Mouse (Mus musculus) erythroblast, embryonic 14.5 days (primary cell): ENCODE measurements around the gene Nrsn2.

Experiments
- GATA1 ChIP-seq: IDR thresholded peaks from 2 replicates; pipeline ENCODE4 v1.6.1; 2012; ENCODE audit warnings: low read length, inconsistent platforms, mixed read lengths
- TAL1 ChIP-seq: IDR thresholded peaks from 3 replicates; pipeline ENCODE4 v1.6.1; 2012; ENCODE audit warnings: low read length, inconsistent platforms, mixed read lengths

DNA sequence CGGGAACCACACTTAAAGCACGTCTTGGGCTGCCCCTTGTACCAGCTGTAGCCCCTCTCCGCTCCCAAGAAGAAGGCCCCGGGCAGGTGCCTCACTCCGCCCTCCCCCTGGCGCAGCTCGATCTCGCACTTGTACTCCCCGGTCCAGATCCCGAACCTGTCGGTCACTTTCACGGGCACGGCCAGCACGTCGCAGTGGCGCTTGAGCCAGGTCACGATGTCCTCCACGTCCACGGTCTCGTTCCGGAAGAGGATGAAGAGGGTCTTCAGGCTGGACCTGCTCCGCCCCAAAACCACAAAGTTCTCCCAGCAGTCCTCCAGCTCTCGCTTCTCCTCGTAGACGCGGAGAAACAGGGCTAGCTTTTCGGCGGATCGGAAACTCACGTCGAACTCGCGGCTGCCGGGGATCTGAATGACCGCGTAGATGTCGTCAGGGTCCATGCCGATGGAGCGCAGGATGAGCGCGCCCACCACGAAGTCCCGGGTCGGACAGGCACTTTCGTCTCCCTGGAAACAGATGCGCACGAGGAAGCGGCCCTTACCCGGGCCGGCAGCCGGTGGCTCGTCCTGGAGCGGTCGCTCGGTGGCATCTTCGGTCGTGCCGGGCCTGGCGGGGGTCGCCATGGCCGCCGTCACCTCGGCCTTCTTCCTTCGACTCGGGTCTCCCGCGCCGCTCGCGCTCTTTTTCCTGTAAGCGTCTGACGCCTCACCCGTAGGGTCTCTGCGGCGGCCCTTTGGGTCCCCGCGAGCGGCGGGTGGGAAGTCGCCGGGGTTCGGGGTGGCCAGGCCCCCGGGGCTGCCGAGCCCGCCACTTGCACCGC, 37.5 kb upstream of the Nrsn2 start:
- TF ChIP-seq GATA1: no peak
- no peak for TF ChIP-seq TAL1
